Mouse (Mus musculus) embryonic facial prominence, embryonic 14.5 days (tissue): ENCODE results near the gene Stx17. TPM values are rescaled to one million over a fixed set of nuclear protein-coding genes. Genes with fewer than 3 reads are reported as not detected.

Source experiments
- microRNA counts: library from miRNA; unstranded; fragments of <30 nt; microRNA quantifications from one replicate; lab custom pipeline; 2017
- microRNA-seq: library from miRNA; unstranded; fragments of <30 nt; microRNA quantifications from one replicate; pipeline ENCODE4, GENCODE M21; 2016; ENCODE audit warnings: borderline number of aligned reads
- polyA plus RNA-seq: library from polyadenylated mRNA; unstranded; fragments of >200 nt; fragmentation: Nextera tagmentation; extraction: Ambion mirVana; gene quantifications from 2 replicates; pipeline ENCODE4 v1.2.1, GENCODE M21; 2014

Gene Stx17
- polyA plus RNA-seq, 1 experiment from 2014 or later: 31.3 TPM

MicroRNAs encoded within 50 kb of the gene (microRNA counts, 519-probe panel; counts per million panel counts)
- microRNA mmu-miR-1958 (lab: Ali Mortazavi, UCI): 1,991 counts per million, percentile 18 among the panel's probes with 10 or more counts

Small RNAs within 50 kb of the gene (microRNA-seq; reads per million reads assigned to microRNA genes)
- gene Mir1958: not detected

Other genes with a start within 250 kb of the Stx17 start
- 0.58 and 0.65 TPM in 2 replicates for gene Nr4a3, start 79.8 kb upstream of the Stx17 start, polyA plus RNA-seq
- 82.0 and 84.1 TPM in 2 replicates for gene Erp44, start 154.6 kb downstream of the Stx17 start, polyA plus RNA-seq
- 5.8 and 9.0 TPM in 2 replicates for gene Invs, start 154.8 kb downstream of the Stx17 start, polyA plus RNA-seq